Mouse (Mus musculus): ENCODE data around the gene Gm44502.

DNA sequence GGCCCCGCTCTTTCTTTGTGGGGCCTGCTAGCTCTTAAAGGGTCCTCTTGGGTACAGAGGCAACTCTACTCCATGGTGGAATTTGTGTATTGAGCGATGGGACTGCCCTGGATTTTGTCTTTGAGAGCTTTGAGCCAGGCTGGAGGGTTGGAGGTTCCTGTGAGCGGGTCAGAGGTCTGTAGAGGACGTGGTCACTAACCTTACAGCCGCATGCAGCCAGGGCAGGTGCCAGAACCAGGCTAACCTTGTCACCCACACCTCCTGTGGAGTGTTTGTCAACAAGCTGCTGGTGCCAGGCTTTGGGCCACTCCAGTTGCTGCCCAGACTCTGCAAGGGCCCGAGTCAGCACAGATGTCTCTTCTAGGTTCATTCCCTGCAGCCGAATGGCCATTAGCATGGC, 53.5 kb downstream of the Gm44502 start:
- TF ChIP-seq GATA1 (IDR thresholded peaks at IDR 0.05; ENCODE audit: low read length) (no peak), TAL1 (IDR thresholded peaks at IDR 0.05; ENCODE audit: low read length) (no peak)
